Mouse (Mus musculus) cerebellum, adult 11-12 months (tissue): ENCODE measurements at regions not wholly inside any gene's neighbourhood (a gene's known extent, or its start where the extent isn't known, plus 50 kb on each side); places are given as distances from the start of the nearest gene placed in this dataset.

Experiments
- DNase-seq: peaks from one replicate; pipeline ENCODE4 v3.0.0; 2022

DNA sequence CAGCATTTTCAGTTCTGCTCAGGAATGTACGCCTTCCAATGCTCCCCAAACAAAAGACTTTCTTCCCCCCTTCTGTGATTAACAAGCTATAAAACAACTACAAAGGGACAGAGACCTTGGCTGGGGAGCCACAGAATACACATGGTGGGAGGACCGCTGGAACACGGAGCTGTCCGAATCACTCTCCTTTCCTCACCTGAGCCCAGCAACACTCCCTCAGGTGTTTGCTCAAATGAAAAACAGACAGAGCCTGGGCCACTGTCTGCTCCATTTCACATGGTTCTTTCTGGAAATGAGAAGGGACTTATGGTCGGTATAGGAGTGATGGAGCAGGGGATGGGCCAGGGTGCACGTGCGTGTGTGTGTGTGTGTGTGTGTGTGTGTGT is 215.9 kb downstream of the Mreg start:
- DNase-seq = no peak

DNA sequence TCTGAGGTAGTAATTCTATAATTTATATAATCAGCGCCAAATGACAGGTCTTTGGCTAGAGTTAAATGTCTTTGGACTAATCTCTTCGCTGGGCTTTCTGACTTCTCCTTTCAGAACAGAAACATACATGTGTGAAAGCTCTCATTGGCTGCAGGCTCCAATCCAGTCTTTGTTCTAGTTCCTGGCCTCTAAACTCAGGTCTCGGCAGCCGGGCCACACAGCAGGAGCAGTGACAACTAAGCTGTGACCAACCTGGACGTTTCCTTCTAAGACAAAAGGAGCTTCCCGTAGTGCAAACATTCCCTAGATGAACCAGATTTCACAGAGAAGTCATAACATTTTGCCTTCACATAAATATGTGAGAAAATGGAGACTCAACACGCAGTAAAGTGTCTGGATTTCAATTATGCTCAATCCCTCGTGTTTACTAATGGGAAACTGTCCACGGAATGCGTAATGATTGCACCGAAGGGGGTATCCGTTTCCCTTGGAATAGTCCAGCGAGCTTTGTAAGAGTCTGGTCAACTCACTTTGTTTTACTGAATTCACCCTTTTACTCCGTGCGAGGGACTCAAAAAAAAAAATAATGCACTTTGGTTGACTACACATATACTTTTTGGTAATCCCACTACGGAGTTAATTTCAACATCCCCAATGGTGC is 216.4 kb downstream of the Mreg start:
- no peak for DNase-seq

DNA sequence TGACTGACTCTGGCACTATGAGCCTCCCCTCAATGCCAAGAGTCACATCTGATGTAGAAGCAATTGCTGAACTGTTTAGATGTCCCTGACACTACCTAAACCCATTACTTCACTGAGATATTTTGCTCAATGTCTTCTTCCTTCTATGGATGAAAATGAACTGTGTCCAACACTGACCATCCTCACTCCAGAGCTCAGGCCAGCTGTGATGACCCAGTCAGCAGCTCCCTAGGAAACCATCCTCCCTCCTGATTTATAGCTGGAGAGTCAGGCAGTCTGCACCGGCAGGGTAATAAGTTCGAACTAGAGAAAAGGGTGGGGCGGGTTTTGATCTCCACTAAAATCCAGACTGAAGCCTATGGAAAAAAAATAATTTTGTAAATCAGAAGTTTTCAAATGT is 221.2 kb downstream of the Mreg start:
- DNase-seq = no peak

DNA sequence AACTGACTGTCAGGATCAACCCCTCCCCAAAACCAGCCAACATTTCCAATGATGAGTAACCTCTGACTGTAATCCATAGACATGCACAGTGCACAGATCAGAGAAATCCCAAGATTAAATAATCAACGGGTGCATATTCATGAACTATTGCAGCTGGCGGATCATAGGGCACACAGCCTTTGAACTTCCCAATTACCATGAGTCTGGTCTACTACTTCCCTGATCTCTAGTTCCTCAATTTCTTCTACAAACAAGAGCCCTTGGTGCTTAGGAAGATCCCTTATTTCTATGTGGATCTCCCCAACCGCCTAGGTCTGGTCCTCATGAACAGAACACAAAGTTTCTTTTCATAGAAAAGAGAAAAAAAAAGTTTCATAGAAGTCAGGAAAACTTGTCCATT is 224.0 kb downstream of the Mreg start:
- no peak for DNase-seq

DNA sequence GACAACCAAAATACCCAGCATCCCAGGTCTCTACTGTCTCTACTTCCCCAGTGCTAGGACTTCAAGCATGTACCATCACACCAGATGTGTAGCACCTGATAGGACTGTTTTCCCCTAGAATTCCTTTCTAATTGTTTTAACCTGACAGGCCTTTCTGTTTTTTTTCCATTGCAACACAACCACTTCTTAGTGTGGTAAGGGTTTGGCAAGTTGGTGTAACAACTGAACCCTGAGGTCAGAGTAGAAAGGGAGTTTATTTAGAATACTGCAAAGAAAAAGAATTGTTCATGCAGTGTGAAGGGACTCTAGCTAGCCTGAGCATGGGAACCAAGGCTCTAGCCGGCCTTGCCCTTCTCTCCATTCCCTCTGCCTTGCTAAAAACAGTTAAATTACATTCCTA is 226.1 kb downstream of the Mreg start:
- DNase-seq = no peak

DNA sequence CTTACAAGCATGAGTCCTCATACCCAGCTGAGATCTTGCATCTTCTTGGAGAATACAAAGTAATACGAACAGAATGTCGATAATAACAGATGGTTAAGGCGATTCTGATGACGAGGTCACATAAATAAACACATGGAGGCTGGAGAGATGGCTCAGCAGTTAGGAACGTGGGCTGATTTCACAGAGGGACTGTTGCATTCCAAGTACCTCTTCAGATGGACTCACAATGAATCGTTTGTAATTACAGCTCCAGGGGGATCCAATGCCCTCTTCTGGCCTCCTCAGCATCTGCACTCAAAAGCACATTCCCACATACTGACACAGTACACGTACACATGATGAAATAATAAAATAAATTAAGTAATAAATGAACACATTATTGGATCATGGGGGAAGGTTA is 228.3 kb downstream of the Mreg start:
- DNase-seq = no peak

DNA sequence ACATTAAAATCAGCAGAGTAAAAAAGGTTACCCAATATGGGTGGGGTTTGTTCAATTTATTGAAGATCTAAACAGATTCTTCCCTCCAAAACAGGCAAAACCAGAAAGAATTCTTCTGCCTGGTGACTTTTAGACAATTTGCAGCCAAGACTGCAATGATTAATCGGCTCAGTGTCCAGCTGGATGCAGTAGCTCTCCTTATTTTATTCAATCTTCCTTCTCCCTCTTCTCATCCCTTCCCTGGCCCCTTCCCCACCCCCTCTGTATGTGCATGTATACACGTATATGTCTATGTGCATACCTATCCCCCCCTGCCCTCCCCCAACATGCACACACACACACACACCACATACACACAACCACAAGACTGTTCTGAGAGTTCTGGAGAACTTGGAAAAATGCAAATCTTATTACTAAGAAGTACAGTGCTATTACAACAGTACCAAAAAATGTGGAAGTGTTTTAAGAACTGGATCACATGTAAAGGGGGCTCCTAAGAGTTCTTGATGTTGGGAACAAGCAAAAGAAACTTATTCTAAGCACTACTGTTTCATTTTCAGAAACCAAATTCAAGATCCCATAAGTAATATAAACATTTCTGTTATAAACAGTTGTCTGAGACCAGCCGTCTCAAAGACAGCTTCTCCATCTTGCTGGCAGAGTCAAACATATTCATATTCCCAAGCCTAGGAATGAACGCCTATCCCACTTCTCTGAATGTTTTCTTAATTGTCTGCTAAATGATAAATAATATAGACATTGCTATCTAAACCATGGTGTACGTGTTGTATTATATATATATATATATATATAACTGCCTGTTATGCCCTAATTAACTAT is 229.5 kb downstream of the Mreg start:
- no peak for DNase-seq

DNA sequence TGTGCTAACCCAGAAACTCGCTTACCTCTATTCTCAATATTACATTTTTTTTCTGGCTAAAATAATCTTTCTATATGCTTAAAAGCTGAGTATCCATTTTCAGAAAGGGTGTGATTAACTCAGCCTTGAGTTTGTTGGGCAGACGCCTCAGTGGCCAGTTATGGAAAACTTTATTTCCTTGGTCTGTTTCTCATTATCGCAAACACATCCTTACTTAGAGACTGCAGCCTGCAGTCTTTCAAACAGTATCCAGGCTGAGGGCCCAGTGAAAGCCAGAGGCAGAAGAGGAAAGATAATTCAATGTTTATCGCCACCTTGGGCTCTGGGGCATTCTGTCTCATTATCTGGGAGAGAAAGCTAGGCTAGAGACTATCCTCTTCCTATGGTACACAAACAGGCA is 231.5 kb downstream of the Mreg start:
- DNase-seq = no peak

DNA sequence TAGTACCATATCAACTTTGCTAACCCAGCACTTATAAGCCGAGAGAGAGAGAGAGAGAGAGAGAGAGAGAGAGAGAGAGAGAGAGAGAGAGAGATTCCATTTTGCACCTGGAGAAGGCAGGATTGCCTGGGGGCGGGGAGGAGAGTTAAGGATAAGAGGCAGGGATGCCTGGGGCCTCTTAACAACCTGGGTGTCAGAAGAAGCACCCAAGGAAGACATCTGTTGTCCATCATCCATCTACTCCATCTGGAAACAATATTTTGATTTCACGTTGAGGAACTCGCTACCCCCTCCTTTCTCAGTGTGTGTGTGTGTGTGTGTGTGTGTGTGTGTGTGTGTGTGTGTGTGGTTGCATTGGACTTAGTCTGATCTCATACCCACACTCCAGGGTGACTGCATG is 232.8 kb downstream of the Mreg start:
- no peak for DNase-seq

DNA sequence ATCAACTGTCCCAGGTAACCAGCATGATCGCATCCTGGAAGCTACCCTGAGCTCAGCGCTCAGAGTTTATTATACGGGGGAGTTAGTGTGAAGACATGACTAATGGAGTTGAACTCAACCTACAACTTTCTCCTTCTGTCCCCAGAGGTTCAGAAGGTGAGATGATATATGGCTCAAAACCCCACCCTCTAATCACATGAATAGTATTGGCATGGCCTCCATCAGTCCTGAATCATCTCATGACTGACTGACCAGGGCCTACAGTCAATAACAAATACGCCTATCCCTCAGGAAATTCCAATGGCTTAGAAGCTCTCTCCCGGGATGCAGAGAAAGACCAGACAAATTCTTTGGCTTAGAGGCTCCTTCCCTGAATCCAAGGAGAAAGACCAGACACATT is 234.7 kb downstream of the Mreg start:
- no peak for DNase-seq

DNA sequence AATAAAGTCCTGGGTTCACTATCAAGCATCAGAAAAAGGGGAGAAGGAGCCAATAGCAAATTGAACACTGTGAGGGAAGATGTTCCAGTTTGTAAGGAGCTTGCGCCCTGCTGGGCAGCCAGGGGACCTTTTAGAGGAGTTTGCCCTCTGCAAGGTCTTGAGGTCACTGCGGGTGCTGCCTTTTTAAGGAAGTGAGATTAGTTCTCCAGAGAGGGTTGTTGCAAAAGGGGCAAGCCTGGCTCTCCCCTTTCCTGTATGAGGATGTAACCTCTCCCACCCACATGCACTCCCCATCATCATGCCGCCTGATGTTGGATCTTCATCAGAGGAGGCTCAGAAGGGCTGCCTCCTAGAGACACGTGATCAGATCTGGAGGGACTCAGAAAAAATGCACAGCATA is 237.4 kb downstream of the Mreg start:
- no peak for DNase-seq

DNA sequence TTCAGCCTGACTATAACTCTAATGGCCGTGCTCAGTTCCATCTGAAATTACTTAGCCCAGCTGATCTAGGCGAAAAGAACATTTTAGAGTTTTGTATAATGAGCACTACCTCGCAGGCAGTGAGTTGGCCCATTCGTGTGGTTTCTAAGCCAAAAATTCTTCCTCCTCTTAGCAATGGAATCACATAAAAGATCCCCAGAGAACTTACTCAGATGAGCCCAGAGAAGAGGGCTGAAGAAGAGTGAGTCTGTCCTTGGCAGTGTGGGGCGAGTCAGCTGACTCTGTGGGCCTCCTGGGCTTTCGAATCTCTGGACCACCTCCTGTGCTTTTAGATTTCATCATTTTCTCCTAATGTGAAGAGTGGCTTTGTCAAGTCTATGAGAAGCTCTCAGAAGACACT is 240.2 kb downstream of the Mreg start:
- no peak for DNase-seq

DNA sequence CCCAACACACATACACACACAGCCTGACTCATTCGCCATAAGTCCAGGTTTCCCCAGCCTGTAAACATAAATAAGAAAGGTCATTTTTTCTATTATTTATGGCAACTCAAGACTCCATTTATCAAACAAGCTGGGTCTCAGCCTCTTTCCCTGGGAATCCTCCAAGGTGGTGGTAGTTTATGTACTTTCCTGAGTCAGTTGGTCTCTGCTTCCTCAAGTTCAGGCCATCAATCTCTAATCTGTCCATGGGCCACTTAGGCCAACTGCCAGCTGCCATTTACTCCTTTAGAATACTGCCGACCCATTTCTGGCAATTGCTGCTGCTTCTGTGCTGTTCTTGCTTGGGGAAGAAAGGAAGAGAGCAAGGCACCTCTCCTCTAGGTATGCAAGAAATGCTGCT is 241.3 kb downstream of the Mreg start:
- DNase-seq = no peak

DNA sequence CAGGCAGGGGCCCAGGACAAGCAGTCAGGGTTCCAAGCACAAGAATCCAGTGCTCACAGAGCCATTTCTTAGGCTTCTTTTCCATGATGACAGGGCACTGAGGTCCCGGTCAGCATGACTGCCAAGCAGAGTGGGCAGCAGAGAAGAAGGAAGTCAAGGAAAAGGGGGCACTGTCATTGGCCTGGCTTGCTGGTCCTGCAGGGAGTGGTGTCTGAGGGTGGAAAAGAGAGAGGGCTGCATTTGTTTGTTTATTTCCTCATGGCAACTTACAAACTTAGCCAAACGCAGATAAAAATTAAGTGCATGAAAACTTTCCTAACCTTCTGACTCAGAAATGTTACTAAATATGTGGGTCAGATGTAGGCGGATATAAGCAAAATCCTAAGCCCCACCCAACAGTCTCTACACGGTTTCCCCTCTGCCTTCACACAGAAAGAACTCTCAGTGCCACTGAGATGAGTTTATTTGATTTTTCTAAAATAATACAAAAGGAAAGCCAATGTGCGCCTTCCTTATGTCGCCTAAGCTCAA is 244.5 kb downstream of the Mreg start:
- DNase-seq = no peak

DNA sequence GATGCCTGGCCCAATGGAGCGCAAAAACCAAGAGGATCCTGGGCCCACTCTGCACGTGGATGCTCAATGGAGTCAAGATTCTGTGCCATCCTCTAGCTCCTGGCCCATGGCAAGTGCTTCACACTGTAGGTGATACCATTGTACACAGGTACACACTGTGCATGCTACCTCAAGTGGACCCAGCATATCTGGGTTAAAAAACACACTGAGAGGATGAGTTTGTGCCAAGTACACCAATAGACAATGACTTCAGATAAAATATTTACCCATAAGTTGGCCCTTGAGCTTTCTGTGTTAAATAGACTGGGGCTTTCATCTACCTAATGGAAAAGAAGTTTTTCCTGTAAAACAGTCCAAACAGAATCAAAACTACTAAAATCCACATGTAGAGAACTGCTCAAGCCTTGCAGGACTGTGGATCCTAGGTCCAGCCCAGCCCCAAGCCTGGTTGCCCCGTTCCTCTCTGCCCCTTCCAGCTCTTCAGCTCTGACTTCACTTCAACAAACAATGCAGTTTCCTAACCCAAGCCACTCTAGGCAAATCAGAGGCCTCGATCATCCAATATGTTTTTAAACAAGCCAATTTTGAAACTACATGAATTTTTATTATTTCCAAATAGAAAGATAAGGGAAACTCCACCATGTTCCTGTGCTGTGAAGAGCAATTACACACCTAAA is 247.5 kb downstream of the Mreg start:
- DNase-seq = no peak

DNA sequence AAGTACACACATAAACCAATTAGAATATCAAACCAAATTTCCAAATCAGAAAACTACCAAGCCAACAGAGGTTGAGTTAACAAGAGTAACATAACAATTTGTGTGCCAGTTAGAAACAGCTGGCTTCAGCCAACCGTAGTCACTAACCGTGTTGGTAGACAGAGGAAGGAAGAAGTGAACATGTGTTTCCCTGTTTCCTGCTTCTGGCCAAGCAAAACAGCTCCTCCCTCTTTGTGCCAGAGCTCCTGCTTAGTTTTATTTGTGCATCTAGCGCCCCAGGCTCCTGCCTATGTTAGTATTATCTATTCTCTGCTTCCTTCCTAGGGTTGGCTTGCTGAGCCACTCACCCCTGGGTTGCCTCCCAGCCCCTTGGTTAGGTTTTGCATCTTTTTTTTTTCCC is 255.2 kb downstream of the Mreg start:
- DNase-seq = no peak

DNA sequence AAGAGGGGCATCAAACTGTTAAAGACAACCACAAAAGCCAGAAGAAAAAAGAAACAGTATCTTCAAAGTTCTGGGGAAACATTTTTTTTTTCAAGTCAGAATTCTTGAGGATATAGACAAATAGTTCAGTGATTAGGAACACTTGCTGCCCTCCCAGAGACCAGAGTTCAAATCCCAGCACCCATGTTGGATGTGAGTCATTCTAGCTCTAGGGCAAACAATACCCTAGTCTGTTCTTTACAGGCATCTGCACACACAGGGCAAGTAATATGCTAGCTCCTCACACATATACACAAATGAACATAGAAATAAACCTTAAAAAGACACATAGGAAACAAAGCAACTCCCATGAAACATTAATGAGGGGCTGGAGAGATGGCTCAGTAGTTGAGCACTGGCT is 256.8 kb downstream of the Mreg start:
- DNase-seq = no peak

DNA sequence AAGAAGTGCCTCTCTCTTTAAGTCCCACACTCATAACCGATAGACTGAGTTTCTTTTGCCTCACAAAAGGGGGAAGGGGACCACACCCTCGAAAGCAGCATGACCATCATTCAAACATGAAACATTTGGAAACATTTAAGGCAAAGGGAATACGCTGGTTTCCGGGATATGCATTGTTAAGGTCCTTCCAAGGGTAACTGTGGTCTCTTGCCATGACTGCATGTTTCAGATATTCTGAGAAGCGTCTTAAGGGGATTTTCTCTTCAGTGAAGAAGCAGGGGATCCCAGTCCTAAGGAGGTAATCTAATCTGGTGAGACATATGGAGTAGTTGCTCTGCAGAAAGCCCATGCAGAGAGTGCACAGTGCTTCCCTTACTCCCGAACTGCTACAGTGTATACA is 258.8 kb downstream of the Mreg start:
- no peak for DNase-seq

DNA sequence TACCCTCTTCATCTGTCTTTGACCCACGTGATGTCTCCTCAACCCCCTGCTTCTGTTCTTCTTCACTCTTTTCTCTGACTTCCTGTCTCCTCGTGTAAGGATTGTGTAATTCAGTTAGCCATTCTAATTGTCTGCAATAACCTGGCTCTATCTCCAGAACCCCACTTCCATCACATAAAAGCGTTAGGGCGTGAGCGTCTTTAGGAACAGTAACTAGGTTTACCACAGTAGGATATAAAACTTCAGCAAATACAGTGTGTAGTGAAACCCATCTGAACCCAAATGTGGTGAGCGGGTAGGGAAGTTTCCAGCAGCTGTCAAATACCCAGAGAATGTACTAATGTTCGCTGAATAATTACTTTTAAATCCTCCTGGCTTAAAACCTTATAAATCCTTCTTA is 262.6 kb downstream of the Mreg start:
- no peak for DNase-seq

DNA sequence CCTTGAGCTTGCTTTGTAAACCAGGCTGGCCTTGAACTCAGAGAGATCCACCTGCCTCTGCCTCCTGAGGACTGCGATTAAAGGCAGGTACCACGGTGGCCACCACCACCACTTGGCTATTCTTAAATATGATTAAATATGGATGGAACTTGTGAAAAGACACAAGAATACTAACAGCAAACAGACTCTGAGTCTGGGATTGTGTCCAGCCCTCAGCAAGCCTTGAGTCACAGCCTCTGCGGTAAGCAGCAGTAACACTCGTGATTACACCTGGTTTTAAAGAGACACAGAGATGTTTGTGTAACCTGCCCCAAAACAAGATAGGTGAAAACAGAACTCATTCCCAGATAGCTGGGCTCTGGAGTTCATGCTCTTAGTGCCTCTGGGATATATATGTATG is 263.4 kb downstream of the Mreg start:
- DNase-seq = no peak

DNA sequence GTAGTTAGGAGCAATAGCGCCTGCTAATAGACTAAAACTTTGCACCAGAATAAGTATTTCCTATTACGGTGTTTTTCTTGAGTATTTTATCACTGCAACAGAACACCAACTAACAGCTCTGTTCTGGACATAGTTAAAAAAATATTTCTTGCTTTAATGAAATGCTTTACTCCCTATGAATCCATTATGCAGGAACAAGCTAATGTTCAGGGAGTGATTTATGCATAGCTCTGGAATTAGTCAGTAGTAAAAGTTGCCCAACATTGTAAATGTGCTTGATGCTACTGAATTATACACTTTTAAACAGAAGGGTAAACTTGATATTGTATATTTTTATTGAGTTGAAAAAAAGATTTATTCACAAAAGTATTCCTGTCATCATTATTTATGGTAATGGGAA is 264.6 kb downstream of the Mreg start:
- DNase-seq = no peak

DNA sequence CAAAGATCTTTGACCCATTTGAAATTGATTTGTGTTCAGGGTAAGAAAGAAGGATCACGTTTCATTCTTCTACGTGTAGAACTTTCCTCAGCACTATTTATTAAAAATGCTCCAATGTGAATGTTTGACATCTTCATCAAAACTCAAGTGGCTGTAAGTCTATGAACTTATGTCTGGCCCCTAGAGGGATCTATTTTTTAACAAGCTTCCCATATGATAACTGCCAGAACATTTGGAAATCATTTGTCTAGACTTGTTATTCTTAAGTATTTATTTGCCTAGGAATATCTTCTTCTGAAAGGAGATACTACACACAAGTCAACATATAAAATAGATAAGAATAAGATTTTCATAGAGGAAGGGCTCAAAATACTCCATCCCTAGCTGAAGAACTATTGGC is 265.2 kb downstream of the Mreg start:
- no peak for DNase-seq

DNA sequence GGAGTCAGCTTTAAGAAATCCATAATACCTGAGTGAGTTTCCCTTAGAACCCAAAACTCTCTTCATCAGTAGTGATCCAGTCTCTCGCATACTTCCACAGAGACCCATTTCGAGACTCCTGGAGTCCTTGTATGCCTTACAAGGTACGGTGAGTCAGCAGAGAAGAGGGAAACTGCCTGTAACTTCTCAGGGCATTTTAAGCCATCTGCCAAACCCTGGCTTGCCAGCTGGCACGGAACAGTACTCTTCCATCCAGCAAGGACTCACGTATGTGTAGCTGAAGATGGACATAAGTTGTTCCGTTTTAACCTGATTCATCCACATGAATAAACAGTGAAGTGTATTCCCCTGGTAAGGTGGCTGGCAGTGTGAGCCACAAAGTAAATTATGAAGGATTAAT is 267.0 kb downstream of the Mreg start:
- peak; percentile 3 for DNase-seq

DNA sequence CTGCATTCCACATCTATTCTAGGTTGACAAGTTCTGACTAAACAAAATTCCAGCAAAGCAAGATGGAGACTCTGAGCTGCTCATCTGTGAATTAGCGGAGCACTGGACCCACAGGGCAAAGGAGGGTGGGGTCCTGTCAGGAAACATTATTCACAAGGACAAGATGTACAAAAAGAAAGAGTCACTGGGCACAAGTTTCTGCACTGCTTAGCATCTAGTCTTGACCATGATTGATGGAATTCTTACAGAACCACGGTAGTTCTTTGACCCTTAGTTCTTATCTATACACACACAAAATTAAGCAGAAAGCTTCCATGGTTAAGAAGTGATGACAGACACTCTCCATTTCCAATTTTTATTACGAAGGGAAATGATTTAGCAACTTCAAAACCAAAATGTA is 267.6 kb downstream of the Mreg start:
- DNase-seq = no peak
